Mouse (Mus musculus) intestine, postnatal 0 days (tissue): ENCODE measurements at regions not wholly inside any gene's neighbourhood (a gene's known extent, or its start where the extent isn't known, plus 50 kb on each side); places are given as distances from the start of the nearest gene placed in this dataset.

Source experiments
- ATAC-seq: fragments of 200-750 bp; cut with Nextera tagmentation; 2 replicates; pipeline ENCODE4 v1.8.0; 2017; ENCODE audit warnings: mild to moderate bottlenecking, moderate TSS enrichment, moderate library complexity
- H3K27ac ChIP-seq: fragments of 300-500 bp; sonication (generic); 2 replicates; pipeline ENCODE4 v1.5.1; 2014; ENCODE audit warnings: mild to moderate bottlenecking, low read depth, low read length, moderate library complexity
- H3K27me3 ChIP-seq: fragments of 300-500 bp; sonication (generic); replicated peaks from 2 replicates; pipeline ENCODE4 v1.6.1; 2014; ENCODE audit warnings: low read length, mixed read lengths; ENCODE audit not compliant: control insufficient read depth, insufficient read depth
- H3K36me3 ChIP-seq: fragments of 300-500 bp; sonication (generic); 2 replicates; pipeline ENCODE4 v1.6.1; 2014; ENCODE audit warnings: mild to moderate bottlenecking, moderate library complexity; ENCODE audit not compliant: control insufficient read depth, insufficient read depth
- H3K4me1 ChIP-seq: fragments of 300-500 bp; sonication (generic); replicated peaks from 2 replicates; pipeline ENCODE4 v1.6.1; 2014; ENCODE audit warnings: antibody characterized with exemption, low read length, mixed read lengths; ENCODE audit not compliant: control insufficient read depth, insufficient read depth
- H3K4me2 ChIP-seq: fragments of 300-500 bp; sonication (generic); replicated peaks from 2 replicates; pipeline ENCODE4 v1.6.1; 2014; ENCODE audit warnings: low read depth, mild to moderate bottlenecking, moderate library complexity
- H3K4me3 ChIP-seq: fragments of 300-500 bp; sonication (generic); 2 replicates; pipeline ENCODE4 v1.5.1; 2014; ENCODE audit warnings: low read depth, low read length
- H3K9ac ChIP-seq: fragments of 300-500 bp; sonication (generic); 2 replicates; pipeline ENCODE4 v1.6.1; 2014; ENCODE audit warnings: mild to moderate bottlenecking, low read depth, low read length
- H3K9me3 ChIP-seq: fragments of 300-500 bp; sonication (generic); 2 replicates; pipeline ENCODE4 v1.6.1; 2016; ENCODE audit warnings: mixed run types; ENCODE audit not compliant: control insufficient read depth
- CTCF ChIP-seq: sonication (generic); IDR thresholded peaks from 2 replicates; pipeline ENCODE4 v1.5.1; 2016; ENCODE audit warnings: low read depth, mild to moderate bottlenecking, control low read depth, antibody characterized with exemption, moderate library complexity
- WGBS: fragments of 180-500 bp; shearing (Covaris S2); extraction: QIAGEN DNeasy Blood & Tissue Kit; methylation state at CpG from one replicate; pipeline ENCODE4 v1.1.7; 2014; 5-methylcytosine and 5-hydroxymethylcytosine counted together

DNA sequence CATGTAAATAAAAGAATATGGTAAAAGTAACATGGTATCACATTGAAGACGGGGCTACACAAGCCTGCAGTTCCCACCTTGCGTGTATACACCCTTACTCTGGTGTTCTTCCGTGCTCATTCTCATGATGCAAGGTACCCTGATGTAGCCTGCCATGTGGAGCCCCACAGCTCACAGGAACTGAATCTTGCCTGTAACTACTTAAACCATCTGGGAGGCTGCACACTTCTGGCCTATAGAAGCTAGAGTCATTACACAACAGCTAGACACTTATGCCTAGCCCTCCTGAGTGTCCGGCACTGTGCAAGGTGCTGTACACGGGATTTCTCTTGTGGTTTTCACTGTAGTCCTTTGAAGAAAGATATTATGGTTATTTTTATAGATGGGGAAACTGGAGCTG is 210.8 kb upstream of the Map3k1 start:
- H3K4me3 ChIP-seq: no peak overlapping the region
- H3K27me3 ChIP-seq: no peaks in the 10 kb centered on the region
- no peak for ATAC-seq
- no peaks in the 10 kb centered on the region for H3K36me3 ChIP-seq
- no peak overlapping the region for H3K9ac ChIP-seq
- no peaks in the 10 kb centered on the region for H3K4me1 ChIP-seq
- WGBS: 92% methylated on average over 5 of the region's 5 CpGs
- TF ChIP-seq CTCF: no peak
- no peaks in the 10 kb centered on the region for H3K9me3 ChIP-seq
- H3K27ac ChIP-seq: no peak overlapping the region
- no peak overlapping the region for H3K4me2 ChIP-seq

- WGBS: 65% methylated on average over 4 of the region's 4 CpGs
- no peak for TF ChIP-seq CTCF
- ATAC-seq: no peak
Measured at GRCm38 (mm10) chr13:112023171-112023570, 214.4 kb upstream of the Map3k1 start.

GRCm38 (mm10) chr13:112024667-112025585 is 216.1 kb upstream of the Map3k1 start:
- H3K9ac ChIP-seq: no peak overlapping the region
- H3K36me3 ChIP-seq: no peaks in the 10 kb centered on the region
- TF ChIP-seq CTCF: no peak
- no peak overlapping the region for H3K4me2 ChIP-seq
- no peak overlapping the region for H3K27ac ChIP-seq
- no peaks in the 10 kb centered on the region for H3K27me3 ChIP-seq
- ATAC-seq: no peak
- no peaks in the 10 kb centered on the region for H3K9me3 ChIP-seq
- WGBS: 80% methylated on average over 15 of the region's 15 CpGs
- no peaks in the 10 kb centered on the region for H3K4me1 ChIP-seq
- H3K4me3 ChIP-seq: no peak overlapping the region

More at GRCm38 (mm10) chr13:112023171-112023570, 214.4 kb upstream of the Map3k1 start:
- H3K9me3 ChIP-seq: no peaks in the 10 kb centered on the region
- H3K4me3 ChIP-seq: no peak overlapping the region
- H3K4me1 ChIP-seq: no peaks in the 10 kb centered on the region
- no peaks in the 10 kb centered on the region for H3K27me3 ChIP-seq
- H3K36me3 ChIP-seq: no peaks in the 10 kb centered on the region
- no peak overlapping the region for H3K4me2 ChIP-seq
- no peak overlapping the region for H3K27ac ChIP-seq
- no peak overlapping the region for H3K9ac ChIP-seq

DNA sequence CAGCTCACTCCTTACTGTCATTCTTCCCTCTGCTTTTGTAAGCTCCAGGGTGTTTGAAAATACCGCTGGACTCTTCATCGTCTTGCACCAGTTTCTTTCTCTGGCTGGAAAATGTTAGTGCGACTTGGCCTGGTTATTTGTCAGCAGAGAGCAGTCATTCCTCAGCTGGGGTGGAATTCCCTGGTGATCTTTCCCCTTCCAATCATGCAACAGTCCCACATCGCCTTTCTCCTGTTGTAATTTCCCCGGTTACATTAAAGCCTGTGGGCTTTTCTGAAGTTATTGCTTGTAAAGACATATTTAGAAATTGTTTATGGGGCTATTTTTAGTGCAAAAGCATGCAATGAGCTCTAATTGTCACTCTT is 216.8 kb upstream of the Map3k1 start:
- no peaks in the 10 kb centered on the region for H3K4me1 ChIP-seq
- no peak overlapping the region for H3K27ac ChIP-seq
- H3K9me3 ChIP-seq: no peaks in the 10 kb centered on the region
- WGBS: 64% methylated on average over 5 of the region's 5 CpGs
- no peak overlapping the region for H3K9ac ChIP-seq
- no peak overlapping the region for H3K4me2 ChIP-seq
- no peaks in the 10 kb centered on the region for H3K36me3 ChIP-seq
- no peaks in the 10 kb centered on the region for H3K27me3 ChIP-seq
- H3K4me3 ChIP-seq: no peak overlapping the region
- TF ChIP-seq CTCF: 0 out of 2 replicates have a peak, but pooled peaks have one; percentile 16
- no peak for ATAC-seq

DNA sequence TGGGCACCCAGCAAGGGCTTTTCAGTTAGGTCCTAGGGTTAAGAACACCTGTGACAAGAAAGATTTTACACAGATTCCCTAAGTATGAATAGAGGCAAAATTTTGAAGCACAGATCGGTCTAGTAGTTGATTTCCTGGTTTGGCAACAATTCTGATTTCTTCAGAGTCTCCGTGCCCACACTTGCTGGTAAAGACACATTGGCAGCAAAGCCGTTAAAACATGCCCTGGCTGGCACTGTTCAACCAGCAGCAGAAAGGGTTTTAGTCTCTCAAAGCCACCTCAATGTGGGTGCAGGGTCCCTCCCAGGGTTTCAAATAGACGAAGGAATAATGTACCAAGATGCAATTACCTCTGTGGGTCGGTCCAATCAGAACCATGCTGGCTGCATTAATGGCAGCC is 218.9 kb upstream of the Map3k1 start:
- H3K27ac ChIP-seq: no peak overlapping the region
- no peaks in the 10 kb centered on the region for H3K4me1 ChIP-seq
- H3K9ac ChIP-seq: no peak overlapping the region
- H3K36me3 ChIP-seq: no peaks in the 10 kb centered on the region
- TF ChIP-seq CTCF: no peak
- no peak for ATAC-seq
- H3K4me3 ChIP-seq: no peak overlapping the region
- no peaks in the 10 kb centered on the region for H3K27me3 ChIP-seq
- no peak overlapping the region for H3K4me2 ChIP-seq
- no peaks in the 10 kb centered on the region for H3K9me3 ChIP-seq
- 90% methylated on average over 5 of the region's 5 CpGs for WGBS

- no peaks in the 10 kb centered on the region for H3K36me3 ChIP-seq
- H3K27me3 ChIP-seq: no peaks in the 10 kb centered on the region
- no peaks in the 10 kb centered on the region for H3K4me1 ChIP-seq
- TF ChIP-seq CTCF: 0 out of 2 replicates have a peak, but pooled peaks have one; percentile 8
- 66% methylated on average over 11 of the region's 11 CpGs for WGBS
- H3K4me3 ChIP-seq: no peak overlapping the region
- H3K9ac ChIP-seq: no peak overlapping the region
- no peak overlapping the region for H3K4me2 ChIP-seq
- ATAC-seq: no peak
- H3K9me3 ChIP-seq: no peaks in the 10 kb centered on the region
- no peak overlapping the region for H3K27ac ChIP-seq
Measured at GRCm38 (mm10) chr13:112031061-112031460, 222.3 kb upstream of the Map3k1 start.
